Mouse (Mus musculus) heart, embryonic 15.5 days (tissue): ENCODE results near the gene Acot6. TPM values are rescaled to one million over a fixed set of nuclear protein-coding genes. Genes with fewer than 3 reads are reported as not detected.
"Not testable (repeated sequence)": the region's sequence is repeated elsewhere in the genome, so short reads cannot be mapped to it uniquely, and the experiment has no call there.

Experiments
- ATAC-seq: fragments of 200-750 bp; cut with Nextera tagmentation; replicated peaks from 2 replicates; pipeline ENCODE4 v1.8.0; 2017; ENCODE audit warnings: low read depth, moderate TSS enrichment; ENCODE audit not compliant: insufficient number of reproducible peaks, insufficient read depth, low FRiP score
- H3K27ac ChIP-seq: fragments of 300-500 bp; sonication (generic); 2 replicates; pipeline ENCODE4 v1.5.1; 2015; ENCODE audit warnings: mild to moderate bottlenecking, inconsistent platforms
- H3K27me3 ChIP-seq: fragments of 300-500 bp; sonication (generic); 2 replicates; pipeline ENCODE4 v1.6.1; 2015; ENCODE audit warnings: inconsistent platforms
- H3K36me3 ChIP-seq: fragments of 300-500 bp; sonication (generic); 2 replicates; pipeline ENCODE4 v1.6.1; 2015; ENCODE audit warnings: mild to moderate bottlenecking, inconsistent platforms
- H3K4me1 ChIP-seq: fragments of 300-500 bp; sonication (generic); replicated peaks from 2 replicates; pipeline ENCODE4 v1.6.1; 2015; ENCODE audit warnings: inconsistent platforms
- H3K4me2 ChIP-seq: fragments of 300-500 bp; sonication (generic); 2 replicates; pipeline ENCODE4 v1.6.1; 2015; ENCODE audit warnings: inconsistent platforms, mild to moderate bottlenecking, moderate library complexity
- H3K4me3 ChIP-seq: fragments of 300-500 bp; sonication (generic); 2 replicates; pipeline ENCODE4 v1.5.1; 2015; ENCODE audit warnings: mild to moderate bottlenecking, inconsistent platforms
- H3K9ac ChIP-seq: fragments of 300-500 bp; sonication (generic); 2 replicates; pipeline ENCODE4 v1.6.1; 2015; ENCODE audit warnings: mild to moderate bottlenecking, inconsistent platforms
- H3K9me3 ChIP-seq: fragments of 300-500 bp; sonication (generic); replicated peaks from 2 replicates; pipeline ENCODE4 v1.6.1; 2016; ENCODE audit warnings: inconsistent platforms
- WGBS: fragments of 180-500 bp; shearing (Covaris S2); methylation state at CpG from one replicate; pipeline ENCODE4 v1.1.7; 2015; ENCODE audit warnings: mixed read lengths; 5-methylcytosine and 5-hydroxymethylcytosine counted together
- polyA plus RNA-seq: library from polyadenylated mRNA; unstranded; fragments of >200 nt; fragmentation: Nextera tagmentation; extraction: Ambion mirVana; gene quantifications from 2 replicates; pipeline ENCODE4 v1.2.1, GENCODE M21; 2015

The Acot6 gene
- polyA plus RNA-seq, 1 experiment from 2014 or later: 0.83 TPM

DNA sequence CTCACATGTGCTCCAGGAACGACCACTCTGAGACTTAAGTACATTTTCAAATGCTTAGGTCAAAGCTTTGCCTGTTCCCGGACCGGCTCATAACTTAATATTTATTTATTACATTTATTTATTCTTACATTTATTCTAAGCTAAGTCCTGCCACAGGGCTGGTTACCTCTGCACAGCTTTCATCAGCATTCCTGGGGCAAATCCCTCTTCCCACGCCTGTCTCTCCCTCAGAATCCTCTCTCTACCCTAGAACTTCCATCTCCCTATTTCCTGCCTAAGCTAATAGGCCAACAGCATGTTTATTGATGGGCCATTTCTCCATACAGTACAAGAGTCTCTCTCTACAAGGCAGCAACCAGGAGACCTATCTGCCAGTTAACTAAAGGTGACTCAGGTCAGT is 32.7 kb upstream of the Acot6 start:
- Histone ChIP-seq H3K9me3 (no peaks in the 10 kb centered on the region), H3K4me2 (no peak overlapping the region), H3K36me3 (no peaks in the 10 kb centered on the region), H3K4me3 (no peak overlapping the region), H3K9ac (no peak overlapping the region), H3K4me1 (0 out of 2 replicates have a peak, but pooled peaks cover 2% of the 10 kb centered on the region), H3K27me3 (peaks cover 33% of the 10 kb centered on the region), H3K27ac (no peak overlapping the region)
- WGBS: 72% methylated on average over 4 of the region's 4 CpGs
- ATAC-seq: no peak

DNA sequence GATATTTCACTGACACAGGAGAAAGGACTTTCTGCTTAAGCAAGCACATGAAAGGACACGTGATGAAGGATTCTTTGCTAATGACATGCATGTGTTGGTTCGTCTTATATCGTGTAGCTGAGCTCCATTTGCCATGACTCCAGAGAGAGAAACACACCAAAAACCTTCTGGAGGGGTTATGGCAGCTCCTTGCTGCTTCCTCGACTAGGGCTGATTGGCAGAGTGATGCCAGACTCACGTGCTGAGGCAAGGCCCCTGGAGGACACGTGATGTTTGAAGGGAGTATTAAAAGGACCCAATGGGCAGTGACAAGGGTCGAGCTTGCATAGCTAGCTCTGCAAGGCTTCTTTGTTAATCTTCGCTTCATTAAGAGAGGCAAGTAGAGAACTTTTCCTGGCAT is 32.2 kb upstream of the Acot6 start:
- H3K9ac ChIP-seq: no peak overlapping the region
- no peaks in the 10 kb centered on the region for H3K36me3 ChIP-seq
- H3K27ac ChIP-seq: no peak overlapping the region
- 67% methylated on average over 8 of the region's 8 CpGs for WGBS
- no peak overlapping the region for H3K4me2 ChIP-seq
- ATAC-seq: no peak
- H3K4me1 ChIP-seq: 0 out of 2 replicates have a peak, but pooled peaks cover 2% of the 10 kb centered on the region
- H3K4me3 ChIP-seq: no peak overlapping the region
- peaks cover 33% of the 10 kb centered on the region for H3K27me3 ChIP-seq
- H3K9me3 ChIP-seq: no peaks in the 10 kb centered on the region

DNA sequence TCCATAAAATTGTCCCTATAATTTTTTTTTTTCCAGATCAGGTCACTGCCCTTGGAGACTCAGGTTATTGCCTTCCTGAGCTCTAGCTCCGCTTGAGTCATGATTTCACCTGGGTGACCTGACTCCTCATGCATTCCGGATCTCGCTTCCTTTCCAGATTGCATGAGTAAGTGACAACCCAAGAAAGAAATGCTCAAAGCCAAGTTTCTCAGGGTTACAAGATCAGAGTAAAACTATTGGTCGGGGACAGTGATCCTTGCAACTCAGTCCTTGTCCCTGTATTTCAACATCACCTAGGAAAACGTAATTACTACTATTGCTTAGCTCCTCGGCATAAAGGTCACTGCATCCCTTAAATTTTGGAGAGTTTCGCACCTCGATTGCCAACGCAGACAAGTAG is 31.5 kb upstream of the Acot6 start, which contains the start of gene Acot5:
Gene Acot5, plus strand, starts transcription at position 340 of the 400 bp plus-strand sequence.
- H3K4me2 ChIP-seq: peak within 1 kb of the TSS; percentile 81
- H3K9me3 ChIP-seq: no peaks in the 10 kb centered on the region
- ATAC-seq: no peak
- no peak within 1 kb of the TSS for H3K27ac ChIP-seq
- WGBS: 50% methylated on average over 9 of the region's 9 CpGs
- H3K4me1 ChIP-seq: 0 out of 2 replicates have a peak, but pooled peaks cover 2% of the 10 kb centered on the region
- H3K27me3 ChIP-seq: peaks cover 33% of the 10 kb centered on the region
- H3K4me3 ChIP-seq: peak within 1 kb of the TSS; percentile 48
- H3K36me3 ChIP-seq: no peaks in the 10 kb centered on the region
- no peak within 1 kb of the TSS; the same call in 1 of the 2 replicates for H3K9ac ChIP-seq

DNA sequence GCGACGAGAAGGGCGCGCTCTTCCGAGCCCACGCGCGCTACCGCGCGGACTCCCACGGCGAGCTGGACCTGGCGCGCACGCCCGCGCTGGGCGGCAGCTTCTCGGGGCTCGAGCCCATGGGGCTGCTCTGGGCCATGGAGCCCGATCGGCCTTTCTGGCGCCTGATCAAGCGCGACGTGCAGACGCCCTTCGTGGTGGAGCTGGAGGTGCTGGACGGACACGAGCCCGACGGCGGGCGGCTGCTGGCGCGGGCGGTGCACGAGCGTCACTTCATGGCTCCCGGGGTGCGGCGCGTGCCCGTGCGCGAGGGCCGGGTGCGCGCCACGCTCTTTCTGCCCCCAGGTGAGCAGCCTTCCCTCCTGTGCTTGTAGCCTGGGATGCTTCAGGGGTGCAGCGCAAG is 30.9 kb upstream of the Acot6 start:
- not testable (repeated sequence) for H3K36me3 ChIP-seq, H3K27ac ChIP-seq, H3K9me3 ChIP-seq, H3K4me1 ChIP-seq, H3K9ac ChIP-seq, ATAC-seq
- peaks cover 33% of the 10 kb centered on the region for H3K27me3 ChIP-seq
- peak overlapping the region; percentile 48 for H3K4me3 ChIP-seq
- peak overlapping the region; percentile 81 for H3K4me2 ChIP-seq
- 1% methylated on average over 41 of the region's 52 CpGs for WGBS

DNA sequence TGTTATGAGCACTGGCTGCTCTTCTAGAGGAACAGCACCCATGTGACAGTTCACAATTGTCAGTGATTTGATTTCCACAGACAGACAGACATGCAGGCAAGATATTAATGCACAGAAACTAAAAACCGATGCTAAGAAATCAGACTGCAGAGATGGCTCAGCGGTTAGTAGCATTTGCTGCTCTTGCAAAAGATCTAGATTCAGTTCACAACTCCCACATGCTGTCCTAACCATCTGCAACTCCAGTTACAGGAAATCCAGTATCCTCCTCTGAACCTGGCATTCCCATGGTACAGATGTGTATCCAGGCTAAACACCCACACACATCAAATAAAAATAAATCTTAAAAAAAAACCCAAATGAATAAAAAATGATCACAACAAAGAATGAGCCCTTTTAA is 28.8 kb upstream of the Acot6 start:
- ATAC-seq: no peak
- no peak overlapping the region for H3K9ac ChIP-seq
- H3K27me3 ChIP-seq: peaks cover 32% of the 10 kb centered on the region
- H3K9me3 ChIP-seq: no peaks in the 10 kb centered on the region
- no peaks in the 10 kb centered on the region for H3K36me3 ChIP-seq
- H3K4me3 ChIP-seq: no peak overlapping the region
- no peak overlapping the region for H3K27ac ChIP-seq
- H3K4me2 ChIP-seq: no peak overlapping the region
- H3K4me1 ChIP-seq: 0 out of 2 replicates have a peak, but pooled peaks cover 2% of the 10 kb centered on the region
- WGBS: 85% methylated on average over 2 of the region's 2 CpGs

DNA sequence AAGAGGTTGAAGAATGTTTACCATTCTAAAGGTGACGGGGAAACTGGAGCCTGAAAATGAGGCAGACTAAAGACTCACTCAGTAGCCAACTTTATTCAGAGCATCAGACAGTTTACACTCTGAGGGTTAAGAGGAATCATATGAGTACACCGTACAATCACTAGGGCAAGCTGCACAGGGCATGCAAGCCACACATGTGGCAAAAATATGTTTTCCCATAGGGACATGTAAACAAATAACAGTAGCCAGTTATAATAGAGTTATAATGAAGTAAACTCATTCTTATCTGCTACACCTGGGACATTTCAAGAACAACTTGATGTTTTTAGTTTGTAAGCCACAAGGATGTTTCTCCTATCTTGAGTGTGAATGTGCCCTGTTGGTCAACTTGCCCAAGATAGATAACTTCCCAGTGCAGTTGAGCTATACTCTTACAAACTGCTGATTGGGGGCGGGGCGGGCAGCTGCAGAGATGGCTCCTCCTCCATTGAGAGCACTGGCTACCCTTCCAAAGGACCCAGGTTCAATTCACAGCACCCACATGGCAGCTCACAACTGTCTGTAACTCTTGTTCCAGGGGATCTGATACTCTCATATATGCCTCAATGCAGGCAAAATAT is 23.0 kb upstream of the Acot6 start:
- Histone ChIP-seq H3K4me3 (no peak overlapping the region), H3K4me1 (no peaks in the 10 kb centered on the region), H3K4me2 (no peak overlapping the region), H3K27me3 (no peaks in the 10 kb centered on the region), H3K27ac (no peak overlapping the region), H3K9me3 (no peaks in the 10 kb centered on the region), H3K36me3 (no peaks in the 10 kb centered on the region), H3K9ac (no peak overlapping the region)
- no peak for ATAC-seq
- 76% methylated on average over 4 of the region's 4 CpGs for WGBS

DNA sequence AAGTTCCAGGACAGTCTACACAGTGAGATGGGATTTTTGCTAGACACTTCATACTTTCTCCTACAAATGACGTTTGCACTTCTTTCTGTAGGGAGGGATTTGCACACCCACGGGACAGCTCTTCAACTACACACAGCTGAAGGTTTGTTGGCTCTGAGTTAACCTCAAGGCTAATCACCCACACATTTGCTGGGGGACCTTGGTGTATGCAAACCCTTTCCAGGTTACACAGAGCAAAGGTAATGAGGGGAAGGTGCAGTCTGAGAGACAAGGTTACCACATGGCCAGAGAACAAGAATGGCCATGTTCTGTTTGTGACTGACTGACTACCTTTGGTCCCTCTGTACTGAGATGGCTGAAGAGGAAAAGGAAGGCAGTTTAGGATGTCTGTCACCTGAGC is 16.6 kb upstream of the Acot6 start:
- H3K9ac ChIP-seq: no peak overlapping the region
- no peak overlapping the region for H3K4me2 ChIP-seq
- no peaks in the 10 kb centered on the region for H3K4me1 ChIP-seq
- H3K27ac ChIP-seq: no peak overlapping the region
- no peak for ATAC-seq
- 74% methylated on average over 2 of the region's 2 CpGs for WGBS
- no peaks in the 10 kb centered on the region for H3K36me3 ChIP-seq
- H3K27me3 ChIP-seq: no peaks in the 10 kb centered on the region
- no peaks in the 10 kb centered on the region for H3K9me3 ChIP-seq
- no peak overlapping the region for H3K4me3 ChIP-seq

DNA sequence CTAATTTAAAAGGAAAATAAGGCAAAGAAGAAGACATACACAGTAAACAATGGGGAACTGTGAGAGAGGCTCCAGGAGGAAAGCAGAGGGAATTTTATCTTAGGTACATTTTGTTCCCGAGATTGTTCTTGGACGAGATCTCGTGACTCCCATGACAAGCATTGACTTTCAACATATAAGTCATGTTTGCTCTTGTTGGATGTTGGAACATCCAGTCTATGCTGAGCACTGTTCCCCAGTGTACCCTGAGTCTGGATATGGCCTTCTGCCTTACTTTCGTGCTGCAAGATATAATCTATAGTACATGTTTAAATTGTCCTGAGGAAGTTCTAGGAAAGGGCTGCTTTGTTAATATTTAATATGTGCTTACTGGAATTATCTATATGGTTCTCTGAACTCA is 15.9 kb upstream of the Acot6 start:
- H3K27me3 ChIP-seq: no peaks in the 10 kb centered on the region
- no peak overlapping the region for H3K27ac ChIP-seq
- H3K4me1 ChIP-seq: no peaks in the 10 kb centered on the region
- ATAC-seq: no peak
- no peaks in the 10 kb centered on the region for H3K36me3 ChIP-seq
- H3K9me3 ChIP-seq: 0 out of 2 replicates have a peak, but pooled peaks cover 4% of the 10 kb centered on the region
- no peak overlapping the region for H3K9ac ChIP-seq
- no peak overlapping the region for H3K4me2 ChIP-seq
- WGBS: 66% methylated on average over 4 of the region's 4 CpGs
- no peak overlapping the region for H3K4me3 ChIP-seq

DNA sequence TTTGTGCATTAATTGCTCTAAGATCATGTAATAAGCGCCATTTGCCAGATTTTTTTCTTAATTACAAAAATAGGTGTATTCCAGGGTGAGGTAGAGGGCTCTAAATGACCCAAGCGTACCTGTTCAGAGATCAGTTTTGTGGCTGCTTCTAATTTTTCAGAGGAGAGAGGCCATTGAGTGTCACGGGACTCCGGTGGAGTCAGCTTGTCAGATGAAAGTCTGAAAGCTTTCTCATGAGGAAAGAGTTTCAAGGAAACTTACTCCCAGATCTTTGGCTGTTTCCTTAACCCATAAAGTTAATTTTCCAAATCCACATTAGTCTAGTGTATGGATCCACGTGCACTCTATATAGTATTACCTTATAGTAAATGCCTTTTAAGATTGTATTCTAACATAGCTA is 5.8 kb upstream of the Acot6 start:
- H3K27ac ChIP-seq, H3K4me1 ChIP-seq, H3K4me2 ChIP-seq, H3K9ac ChIP-seq, ATAC-seq, H3K4me3 ChIP-seq, H3K27me3 ChIP-seq, H3K36me3 ChIP-seq, H3K9me3 ChIP-seq: not testable (repeated sequence)
- 85% methylated on average over 5 of the region's 5 CpGs for WGBS

DNA sequence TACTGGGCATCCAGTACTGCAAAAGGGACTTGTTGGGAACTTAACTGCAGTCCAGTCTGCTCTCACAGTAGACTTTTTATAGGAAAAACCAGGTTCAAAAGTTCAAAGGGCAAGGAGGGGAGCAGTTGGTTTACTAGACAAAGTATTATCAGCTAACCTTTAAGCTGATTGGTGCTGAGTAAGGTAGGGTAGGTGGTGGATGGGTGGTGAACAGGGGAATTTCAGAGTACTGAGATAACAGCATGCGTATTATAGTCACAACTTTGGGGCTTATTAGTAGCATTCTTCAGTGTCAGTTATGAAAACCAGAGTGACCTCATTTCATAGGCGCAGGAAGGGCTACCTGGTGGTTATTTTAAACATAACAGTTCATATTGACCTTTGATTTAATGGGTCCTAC is 849 bp upstream of the Acot6 start:
- H3K27ac ChIP-seq: no peak overlapping the region
- no peaks in the 10 kb centered on the region for H3K27me3 ChIP-seq
- no peak for ATAC-seq
- no peaks in the 10 kb centered on the region for H3K36me3 ChIP-seq
- 0 out of 2 replicates have a peak, but pooled peaks cover 2% of the 10 kb centered on the region for H3K4me1 ChIP-seq
- WGBS: 91% methylated on average over 2 of the region's 2 CpGs
- no peak overlapping the region for H3K4me2 ChIP-seq
- H3K4me3 ChIP-seq: no peak overlapping the region
- no peak overlapping the region for H3K9ac ChIP-seq
- H3K9me3 ChIP-seq: 0 out of 2 replicates have a peak, but pooled peaks cover 2% of the 10 kb centered on the region

DNA sequence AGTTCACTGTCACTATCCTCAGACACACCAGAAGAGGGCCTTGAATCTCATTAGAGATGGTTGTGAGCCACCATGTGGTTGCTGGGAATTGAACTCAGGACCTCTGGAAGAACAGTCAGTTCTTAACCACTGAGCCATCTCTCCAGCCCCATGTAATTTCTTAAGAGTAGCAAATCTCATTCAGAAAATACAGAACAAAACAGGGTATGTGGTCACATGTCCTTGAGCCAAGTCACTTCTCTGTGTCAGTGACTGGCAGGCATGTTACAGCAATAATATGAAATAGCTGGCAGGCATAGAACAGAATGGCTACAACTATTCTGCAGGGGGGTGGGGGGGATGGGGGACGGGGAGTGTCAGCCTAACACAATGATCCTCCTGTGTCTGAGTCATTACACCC is 383 bp upstream of the Acot6 start:
- no peaks in the 10 kb centered on the region for H3K27me3 ChIP-seq
- H3K36me3 ChIP-seq: no peaks in the 10 kb centered on the region
- no peak overlapping the region for H3K4me3 ChIP-seq
- H3K9me3 ChIP-seq: 0 out of 2 replicates have a peak, but pooled peaks cover 2% of the 10 kb centered on the region
- ATAC-seq: no peak
- peak overlapping the region; percentile 92 for H3K4me2 ChIP-seq
- 83% methylated on average over 1 of the region's 1 CpGs for WGBS
- no peak overlapping the region for H3K9ac ChIP-seq
- no peak overlapping the region for H3K27ac ChIP-seq
- H3K4me1 ChIP-seq: 0 out of 2 replicates have a peak, but pooled peaks cover 2% of the 10 kb centered on the region

DNA sequence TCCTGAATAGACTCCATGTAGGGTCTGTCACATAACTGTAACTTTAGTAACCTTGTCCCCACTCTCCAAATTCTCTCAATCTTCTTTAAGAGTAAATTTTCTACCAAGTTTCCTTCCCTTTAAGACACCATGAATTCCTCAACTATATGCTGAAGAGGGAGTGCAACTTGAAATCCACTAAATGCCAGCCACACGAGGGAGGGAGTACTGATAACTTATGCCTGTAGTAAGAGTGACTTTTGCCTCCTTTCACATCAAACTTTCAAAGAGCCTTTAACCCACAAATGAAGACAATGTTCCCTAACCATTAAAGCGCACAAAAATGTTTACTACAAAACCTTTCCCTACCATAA is 1.0 kb downstream of the Acot6 start:
- no peak overlapping the region for H3K9ac ChIP-seq

More for the DNA sequence above, 1.0 kb downstream of the Acot6 start:
- no peak overlapping the region for H3K27ac ChIP-seq
- peak overlapping the region; percentile 92 for H3K4me2 ChIP-seq
- H3K4me3 ChIP-seq: peak overlapping the region; percentile 66
- 57% methylated on average over 2 of the region's 2 CpGs for WGBS
- no peaks in the 10 kb centered on the region for H3K36me3 ChIP-seq
- no peaks in the 10 kb centered on the region for H3K9me3 ChIP-seq
- H3K27me3 ChIP-seq: no peaks in the 10 kb centered on the region
- ATAC-seq: no peak
- H3K4me1 ChIP-seq: 0 out of 2 replicates have a peak, but pooled peaks cover 2% of the 10 kb centered on the region
